In genomic region chr4:142138356-142139099, GRCm38 (mm10) we compare ENCODE assay signal across 12 mouse cellular contexts. TPM values are rescaled to one million over a fixed set of nuclear protein-coding genes. Genes with fewer than 3 reads are reported as not detected.
DNase-seq lines count a peak whose midpoint lies in the region; ATAC-seq lines count a peak whose summit lies in the region.
"Had no signal": no experiment of that assay in that cellular context is flagged by ENCODE, and none has a peak within 500 bp of the region (broad histone marks: within the 10 kb centered on the region; RNA-seq: fewer than 3 reads in every experiment).

No protein-coding gene starts in this region.

- H3K36me3 ChIP-seq in heart, embryonic 15.5 days: 0 out of 2 replicates have a peak, but pooled peaks cover 3% of the 10 kb centered on the region
- peaks cover 17% of the 10 kb centered on the region for H3K36me3 ChIP-seq in limb, embryonic 10.5 days
- no peaks in the 10 kb centered on the region; the same call in 1 of the 2 replicates for H3K36me3 ChIP-seq in neural tube, embryonic 13.5 days
- H3K36me3 ChIP-seq: lung, embryonic 15.5 days had no signal

- DNase-seq in heart, postnatal 10 days: no peak
- DNase-seq in embryo, embryonic 11 days: peak; percentile 67
- DNase-seq in limb, embryonic 10.5 days (ENCODE audit: low spot score): no peak
- no peak for DNase-seq in thymus, postnatal 36 days
- DNase-seq in urinary bladder, adult 2 months (ENCODE audit: low spot score): no peak
- DNase-seq: gastrocnemius, postnatal 36 days had no signal

- no peaks in the 10 kb centered on the region for H3K9me3 ChIP-seq in heart, embryonic 15.5 days (replicated peaks)
- H3K9me3 ChIP-seq in limb, embryonic 10.5 days (replicated peaks): no peaks in the 10 kb centered on the region
- no peaks in the 10 kb centered on the region for H3K9me3 ChIP-seq in neural tube, embryonic 13.5 days
- H3K9me3 ChIP-seq: limb, embryonic 12.5 days; lung, embryonic 15.5 days had no signal

- H3K4me1 ChIP-seq in heart, embryonic 15.5 days (replicated peaks): peaks cover 15% of the 10 kb centered on the region
- H3K4me1 ChIP-seq in limb, embryonic 10.5 days: peaks cover 3% of the 10 kb centered on the region; the same call in 1 of the 2 replicates
- peaks cover 24% of the 10 kb centered on the region for H3K4me1 ChIP-seq in neural tube, embryonic 13.5 days (replicated peaks)
- H3K4me1 ChIP-seq: lung, embryonic 15.5 days had no signal

- no peak overlapping the region for H3K9ac ChIP-seq in heart, embryonic 15.5 days
- H3K9ac ChIP-seq in neural tube, embryonic 13.5 days: 0 out of 2 replicates have a peak overlapping the region, but pooled peaks have one; percentile 26
- H3K9ac ChIP-seq: limb, embryonic 12.5 days; lung, embryonic 15.5 days had no signal

- 51% methylated on average over 9 of the region's 9 CpGs for WGBS in heart, embryonic 15.5 days
- 51% methylated on average over 9 of the region's 9 CpGs for WGBS in limb, embryonic 10.5 days
- 7% methylated on average over 9 of the region's 9 CpGs for WGBS in neural tube, embryonic 13.5 days

- intact Hi-C loops in heart, postnatal 10 days (cut with DNase I): no loop called here

- H3K27ac ChIP-seq in heart, embryonic 15.5 days: peak overlapping the region; percentile 45
- H3K27ac ChIP-seq in limb, embryonic 10.5 days: 0 out of 2 replicates have a peak overlapping the region, but pooled peaks have one; percentile 32
- peak overlapping the region; percentile 24 for H3K27ac ChIP-seq in neural tube, embryonic 13.5 days (replicated peaks)
- H3K27ac ChIP-seq: limb, embryonic 12.5 days; lung, embryonic 15.5 days had no signal

- no peaks in the 10 kb centered on the region for H3K27me3 ChIP-seq in heart, embryonic 15.5 days
- H3K27me3 ChIP-seq in limb, embryonic 10.5 days (ENCODE audit: low read depth, poor library complexity, severe bottlenecking): no peaks in the 10 kb centered on the region
- no peaks in the 10 kb centered on the region for H3K27me3 ChIP-seq in neural tube, embryonic 13.5 days
- H3K27me3 ChIP-seq: limb, embryonic 12.5 days; lung, embryonic 15.5 days had no signal

- no peak overlapping the region for H3K4me2 ChIP-seq in heart, embryonic 15.5 days
- no peak overlapping the region for H3K4me2 ChIP-seq in neural tube, embryonic 13.5 days
- H3K4me2 ChIP-seq: limb, embryonic 12.5 days; lung, embryonic 15.5 days had no signal

- no peak; the same call in 1 of the 2 replicates for ATAC-seq in heart, embryonic 15.5 days (replicated peaks; ENCODE audit: insufficient number of reproducible peaks, insufficient read depth, low FRiP score, low read depth)
- ATAC-seq in neural tube, embryonic 13.5 days (ENCODE audit: low read depth): 0 out of 2 replicates have a peak, but pooled peaks have one; percentile 16
- no peak for ATAC-seq in megakaryocyte, adult 5-6 weeks (ENCODE audit: poor library complexity, severe bottlenecking)
- ATAC-seq: intestine, embryonic 16.5 days had no signal

- H3K4me3 ChIP-seq in heart, embryonic 15.5 days: no peak overlapping the region
- no peak overlapping the region for H3K4me3 ChIP-seq in limb, embryonic 10.5 days
- no peak overlapping the region for H3K4me3 ChIP-seq in neural tube, embryonic 13.5 days
- H3K4me3 ChIP-seq: limb, embryonic 12.5 days; lung, embryonic 15.5 days had no signal

RNA-seq across cellular contexts. Expression of gene Tmem51, which starts 54.4 kb away (rescaled TPM):
- polyA plus RNA-seq in heart, embryonic 15.5 days (2015; fragmentation: Nextera tagmentation; extraction: Ambion mirVana): 36.7 and 40.7 TPM in 2 replicates
- total RNA-seq in heart, postnatal 10 days (2021): 10 to 100 TPM; 23.2 to 26.9 TPM
- polyA plus RNA-seq in limb, embryonic 10.5 days (2016; fragmentation: Nextera tagmentation; extraction: Ambion mirVana): 7.0 and 10.8 TPM in 2 replicates
- 5.2 and 6.4 TPM in 2 replicates for polyA plus RNA-seq in neural tube, embryonic 13.5 days (2015; fragmentation: Nextera tagmentation; extraction: Ambion mirVana)
- 16.8 and 18.7 TPM in 2 replicates for total RNA-seq in megakaryocyte, adult 5-6 weeks (2015)
- 13.5 and 18.7 TPM in 2 replicates for total RNA-seq in megakaryocyte, adult 5-6 weeks (2017)
- 39.8 and 44.9 TPM in 2 replicates for polyA plus RNA-seq in urinary bladder, adult 2 months (2012; rRNA removed)
